Mouse (Mus musculus): ENCODE results near the gene Erich2. TPM values are rescaled to one million over a fixed set of nuclear protein-coding genes. Genes with fewer than 3 reads are reported as not detected.

Erich2 gene
- polyA plus RNA-seq, 1 experiment from 2014 or later, result 0.42 TPM

DNA sequence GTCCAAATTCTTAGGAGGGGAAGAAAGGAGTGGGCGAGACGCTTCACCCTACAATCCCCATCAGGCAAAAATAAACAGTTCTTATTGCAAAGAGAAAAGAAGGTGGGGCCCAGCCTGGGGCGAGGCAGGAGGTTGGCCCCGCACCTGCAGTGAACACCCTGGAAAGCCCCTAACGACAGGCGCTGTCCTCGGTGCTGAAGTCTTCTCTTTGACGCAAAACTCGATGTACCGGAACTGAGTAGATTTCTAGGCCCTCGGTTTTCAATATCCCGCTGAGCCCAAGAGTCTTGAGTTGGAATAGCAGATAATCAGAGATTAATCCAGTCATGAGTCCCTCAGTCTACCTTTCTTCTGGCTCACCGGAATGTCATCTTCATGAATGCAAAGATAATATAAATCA lies 50.9 kb downstream of the Erich2 start:
- Histone ChIP-seq H3K4me3 (ENCODE audit: low read length) (no peak overlapping the region), H3K36me3 (ENCODE audit: control insufficient read depth, insufficient read depth, low read length) (no peaks in the 10 kb centered on the region), H3K27ac (ENCODE audit: low read length) (no peak overlapping the region), H3K27me3 (replicated peaks; ENCODE audit: control insufficient read depth, insufficient read depth, low read length) (peaks cover 58% of the 10 kb centered on the region), H3K4me2 (ENCODE audit: low read depth, low read length) (no peak overlapping the region), H3K4me1 (ENCODE audit: control insufficient read depth, insufficient read depth, low read length) (peaks cover 6% of the 10 kb centered on the region; the same call in 1 of the 2 replicates), H3K9me3 (ENCODE audit: control insufficient read depth, low read length) (no peaks in the 10 kb centered on the region), H3K9ac (ENCODE audit: low read depth, low read length) (no peak overlapping the region)
- WGBS, result under 1% methylated on average over 13 of the region's 13 CpGs
- no peak; the same call in 1 of the 2 replicates for ATAC-seq

GRCm38 (mm10) chr2:70561077-70561795 lies 52.6 kb downstream of the Erich2 start:
- Histone ChIP-seq H3K4me2 (ENCODE audit: low read depth, low read length) (no peak overlapping the region), H3K9ac (ENCODE audit: low read depth, low read length) (no peak overlapping the region), H3K9me3 (ENCODE audit: control insufficient read depth, low read length) (no peaks in the 10 kb centered on the region), H3K4me1 (ENCODE audit: control insufficient read depth, insufficient read depth, low read length) (peaks cover 6% of the 10 kb centered on the region; the same call in 1 of the 2 replicates), H3K4me3 (ENCODE audit: low read length) (no peak overlapping the region), H3K36me3 (ENCODE audit: control insufficient read depth, insufficient read depth, low read length) (no peaks in the 10 kb centered on the region), H3K27ac (ENCODE audit: low read length) (no peak overlapping the region), H3K27me3 (replicated peaks; ENCODE audit: control insufficient read depth, insufficient read depth, low read length) (peaks cover 75% of the 10 kb centered on the region)
- 2% methylated on average over 29 of the region's 29 CpGs for WGBS
- ATAC-seq, result no peak

- Histone ChIP-seq H3K4me3 (ENCODE audit: low read length) (peak overlapping the region; percentile 29), H3K9ac (ENCODE audit: low read depth, low read length) (no peak overlapping the region), H3K9me3 (ENCODE audit: control insufficient read depth, low read length) (no peaks in the 10 kb centered on the region), H3K27me3 (replicated peaks; ENCODE audit: control insufficient read depth, insufficient read depth, low read length) (peaks cover 83% of the 10 kb centered on the region), H3K36me3 (ENCODE audit: control insufficient read depth, insufficient read depth, low read length) (no peaks in the 10 kb centered on the region), H3K27ac (ENCODE audit: low read length) (no peak overlapping the region), H3K4me1 (ENCODE audit: control insufficient read depth, insufficient read depth, low read length) (peaks cover 8% of the 10 kb centered on the region; the same call in 1 of the 2 replicates), H3K4me2 (ENCODE audit: low read depth, low read length) (peak overlapping the region; percentile 46)
- under 1% methylated on average over 42 of the region's 42 CpGs for WGBS
- no peak for ATAC-seq
These were observed 53.4 kb downstream of the Erich2 start for GRCm38 (mm10) chr2:70562011-70562491.

DNA sequence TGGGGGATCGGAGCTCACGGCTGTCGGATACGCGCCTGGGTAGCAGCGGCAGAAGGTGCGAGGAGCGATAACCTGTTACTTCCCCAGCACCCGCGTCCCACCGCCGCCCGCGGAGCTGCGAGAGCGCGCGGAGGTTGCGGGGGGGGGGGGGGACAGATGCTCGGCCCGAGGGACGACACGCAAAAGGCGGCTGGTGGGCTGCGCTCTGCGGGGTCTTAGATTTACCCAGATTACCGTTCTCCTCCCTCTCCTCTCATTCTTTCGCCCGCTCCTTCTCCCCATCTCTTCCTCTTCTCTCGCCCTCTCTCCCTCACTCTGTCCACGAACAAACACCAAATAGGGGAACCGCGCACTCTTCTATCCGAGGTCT lies 54.0 kb downstream of the Erich2 start:
- H3K9me3 ChIP-seq (ENCODE audit: control insufficient read depth, low read length), result no peaks in the 10 kb centered on the region
- H3K27me3 ChIP-seq (replicated peaks; ENCODE audit: control insufficient read depth, insufficient read depth, low read length), result peaks cover 88% of the 10 kb centered on the region
- H3K9ac ChIP-seq (ENCODE audit: low read depth, low read length), result no peak overlapping the region
- no peak for ATAC-seq
- H3K4me1 ChIP-seq (ENCODE audit: control insufficient read depth, insufficient read depth, low read length), result peaks cover 9% of the 10 kb centered on the region; the same call in 1 of the 2 replicates
- peak overlapping the region; percentile 46; the same call in 1 of the 2 replicates for H3K4me2 ChIP-seq (ENCODE audit: low read depth, low read length)
- under 1% methylated on average over 31 of the region's 34 CpGs for WGBS
- H3K36me3 ChIP-seq (ENCODE audit: control insufficient read depth, insufficient read depth, low read length), result no peaks in the 10 kb centered on the region
- H3K27ac ChIP-seq (ENCODE audit: low read length), result no peak overlapping the region
- H3K4me3 ChIP-seq (ENCODE audit: low read length), result peak overlapping the region; percentile 29

GRCm38 (mm10) chr2:70562981-70563671 lies 54.5 kb downstream of the Erich2 start:
- WGBS, result under 1% methylated on average over 40 of the region's 40 CpGs
- Histone ChIP-seq H3K9ac (ENCODE audit: low read depth, low read length) (no peak overlapping the region), H3K4me2 (ENCODE audit: low read depth, low read length) (no peak overlapping the region), H3K4me3 (ENCODE audit: low read length) (no peak overlapping the region), H3K27ac (ENCODE audit: low read length) (no peak overlapping the region), H3K27me3 (replicated peaks; ENCODE audit: control insufficient read depth, insufficient read depth, low read length) (peaks cover 93% of the 10 kb centered on the region), H3K4me1 (ENCODE audit: control insufficient read depth, insufficient read depth, low read length) (peaks cover 13% of the 10 kb centered on the region), H3K36me3 (ENCODE audit: control insufficient read depth, insufficient read depth, low read length) (no peaks in the 10 kb centered on the region), H3K9me3 (ENCODE audit: control insufficient read depth, low read length) (no peaks in the 10 kb centered on the region)
- ATAC-seq, result no peak

DNA sequence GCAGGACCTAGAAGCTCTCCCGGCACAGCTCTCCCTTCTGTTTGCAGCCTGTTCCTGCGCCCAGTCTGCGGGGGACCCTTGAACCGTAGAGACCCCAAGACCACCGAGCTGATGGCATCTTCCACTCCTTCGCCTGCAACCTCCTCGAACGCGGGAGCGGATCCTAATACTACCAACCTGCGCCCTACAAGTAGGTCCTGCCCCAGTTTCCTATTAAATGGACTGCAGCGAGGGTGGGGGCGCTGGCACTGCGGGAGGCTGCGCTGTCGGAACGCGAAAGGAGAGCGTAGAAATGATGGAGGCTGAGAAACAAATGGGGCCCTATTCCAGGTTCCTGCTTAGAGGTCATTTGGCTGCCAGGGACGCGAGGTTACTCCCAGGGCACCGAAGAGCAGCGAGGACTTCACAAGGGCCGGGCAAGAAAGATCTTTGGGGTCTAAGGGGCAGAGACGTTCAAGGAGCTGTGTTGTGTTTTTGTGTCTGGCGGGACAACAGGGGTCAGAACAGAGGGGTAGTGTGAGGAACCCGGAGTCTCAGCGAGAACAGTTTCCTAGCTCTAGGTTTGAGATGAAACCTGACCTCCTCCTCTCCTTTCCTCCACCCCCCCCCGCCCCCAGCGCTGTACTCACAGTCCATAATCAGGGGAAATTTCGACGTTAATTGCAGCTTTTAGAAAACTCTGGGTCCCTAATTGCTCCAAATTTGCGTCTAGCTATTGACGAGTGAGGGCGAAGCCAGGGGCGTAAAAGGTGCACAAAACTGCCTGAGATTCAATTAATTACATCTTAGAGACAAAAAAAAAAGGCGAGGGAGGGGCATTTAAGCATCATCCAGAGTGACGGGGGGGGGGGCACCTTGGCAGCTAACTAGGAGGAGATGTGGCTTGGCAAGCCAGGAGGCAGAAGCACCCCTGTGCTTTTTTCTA lies 55.4 kb downstream of the Erich2 start:
- Histone ChIP-seq H3K9ac (ENCODE audit: low read depth, low read length) (no peak overlapping the region), H3K36me3 (ENCODE audit: control insufficient read depth, insufficient read depth, low read length) (no peaks in the 10 kb centered on the region), H3K27me3 (replicated peaks; ENCODE audit: control insufficient read depth, insufficient read depth, low read length) (peaks cover 98% of the 10 kb centered on the region), H3K4me3 (ENCODE audit: low read length) (no peak overlapping the region), H3K4me2 (ENCODE audit: low read depth, low read length) (no peak overlapping the region), H3K27ac (ENCODE audit: low read length) (no peak overlapping the region), H3K4me1 (ENCODE audit: control insufficient read depth, insufficient read depth, low read length) (peaks cover 18% of the 10 kb centered on the region), H3K9me3 (ENCODE audit: control insufficient read depth, low read length) (no peaks in the 10 kb centered on the region)
- WGBS, result 1% methylated on average over 38 of the region's 38 CpGs
- ATAC-seq, result no peak

DNA sequence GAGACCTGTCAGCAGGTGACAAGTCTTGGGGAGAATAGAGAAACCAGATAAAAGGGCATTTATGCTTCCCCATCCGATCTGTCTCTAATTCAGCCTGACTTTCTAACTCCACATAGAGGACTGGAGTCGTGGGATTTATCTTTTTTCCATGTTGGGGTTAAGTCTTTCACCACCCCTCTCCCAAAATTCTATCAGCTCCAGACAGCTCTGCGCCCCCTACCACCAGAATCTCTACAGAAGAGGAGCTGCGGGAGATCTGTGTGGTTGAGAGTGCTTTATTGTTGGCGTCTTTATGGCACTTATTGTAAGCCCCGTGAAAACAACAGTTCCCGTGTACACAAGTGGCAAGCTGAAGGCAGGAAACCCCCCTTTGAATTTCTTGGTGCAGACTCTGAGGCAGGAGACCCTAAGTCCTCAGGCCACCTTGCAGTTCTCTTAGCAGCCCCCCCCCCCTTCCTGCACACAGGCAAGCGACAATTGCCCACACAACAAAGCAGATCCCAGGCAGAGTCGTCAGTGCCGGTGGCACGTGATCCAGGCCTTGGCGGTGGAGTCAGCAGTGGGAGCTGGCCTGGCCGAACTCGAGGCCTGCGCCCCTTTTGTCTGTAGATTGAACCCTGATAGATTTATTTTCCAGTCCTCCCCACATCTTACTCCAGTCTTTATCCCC lies 56.2 kb downstream of the Erich2 start:
- Histone ChIP-seq H3K4me3 (ENCODE audit: low read length) (no peak overlapping the region), H3K9ac (ENCODE audit: low read depth, low read length) (no peak overlapping the region), H3K4me2 (ENCODE audit: low read depth, low read length) (no peak overlapping the region), H3K27ac (ENCODE audit: low read length) (no peak overlapping the region), H3K36me3 (ENCODE audit: control insufficient read depth, insufficient read depth, low read length) (no peaks in the 10 kb centered on the region), H3K4me1 (ENCODE audit: control insufficient read depth, insufficient read depth, low read length) (peaks cover 18% of the 10 kb centered on the region), H3K9me3 (ENCODE audit: control insufficient read depth, low read length) (no peaks in the 10 kb centered on the region), H3K27me3 (replicated peaks; ENCODE audit: control insufficient read depth, insufficient read depth, low read length) (peaks cover 96% of the 10 kb centered on the region)
- ATAC-seq, result no peak
- 4% methylated on average over 15 of the region's 15 CpGs for WGBS

DNA sequence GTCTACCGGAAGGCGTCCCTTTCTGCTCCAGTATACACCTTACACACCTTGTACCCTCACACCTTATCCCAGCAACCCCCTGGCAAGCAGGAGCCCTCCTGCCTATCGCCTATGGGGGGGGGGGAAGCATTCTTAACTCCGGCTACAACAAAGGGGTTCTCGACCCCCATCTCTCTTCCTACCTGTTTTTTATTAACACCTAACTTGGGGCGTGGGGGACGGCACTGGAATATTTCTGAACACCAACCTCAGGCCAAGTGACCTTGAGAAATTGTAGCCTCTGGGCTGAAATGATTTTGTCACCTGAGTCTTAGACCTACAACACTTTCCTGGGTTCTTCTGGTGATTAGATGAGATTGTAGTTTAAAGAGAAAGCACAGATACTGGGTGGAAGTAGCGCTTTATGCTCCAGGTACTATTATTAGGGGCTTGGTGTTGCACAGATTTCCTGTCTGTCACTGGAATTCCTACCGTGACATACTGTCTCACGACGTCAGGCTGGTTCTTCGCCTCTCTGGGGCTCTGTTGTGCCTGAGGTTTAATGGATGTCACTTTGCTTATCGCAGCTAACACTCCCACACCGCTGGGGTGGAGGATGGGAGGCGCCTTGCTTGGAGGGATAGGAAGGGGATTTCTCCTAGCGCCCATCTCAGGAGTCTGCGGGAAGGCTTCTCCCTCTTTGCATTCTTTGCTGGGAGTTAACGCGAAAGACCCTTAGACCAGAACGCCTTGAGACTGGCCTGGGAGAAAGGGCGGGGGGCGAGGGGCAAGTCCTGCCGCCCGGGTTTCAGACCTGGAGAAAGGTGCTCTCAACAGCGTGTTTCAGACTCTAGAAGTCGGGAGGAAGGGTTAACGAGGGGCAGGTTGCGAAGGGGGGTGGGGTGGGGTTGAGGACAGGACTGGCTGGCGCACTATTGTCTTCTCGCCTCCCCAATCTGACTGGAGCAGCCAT lies 57.3 kb downstream of the Erich2 start:
- Histone ChIP-seq H3K9me3 (ENCODE audit: control insufficient read depth, low read length) (no peaks in the 10 kb centered on the region), H3K27me3 (replicated peaks; ENCODE audit: control insufficient read depth, insufficient read depth, low read length) (peaks cover 91% of the 10 kb centered on the region), H3K4me2 (ENCODE audit: low read depth, low read length) (no peak overlapping the region), H3K27ac (ENCODE audit: low read length) (no peak overlapping the region), H3K4me1 (ENCODE audit: control insufficient read depth, insufficient read depth, low read length) (peaks cover 18% of the 10 kb centered on the region), H3K9ac (ENCODE audit: low read depth, low read length) (no peak overlapping the region), H3K4me3 (ENCODE audit: low read length) (no peak overlapping the region), H3K36me3 (ENCODE audit: control insufficient read depth, insufficient read depth, low read length) (no peaks in the 10 kb centered on the region)
- 6% methylated on average over 30 of the region's 30 CpGs for WGBS
- ATAC-seq, result no peak

Measured in intestine, embryonic 16.5 days (tissue).